Mouse (Mus musculus): ENCODE measurements at regions not wholly inside any gene's neighbourhood (a gene's known extent, or its start where the extent isn't known, plus 50 kb on each side); places are given as distances from the start of the nearest gene placed in this dataset.

- TF ChIP-seq POLR2A (IDR thresholded peaks at IDR 0.05; ENCODE audit: extremely low read depth, insufficient read depth, low read length) (no peak), CTCF (IDR thresholded peaks at IDR 0.05; ENCODE audit: low read depth, low read length) (no peak)
Measured at GRCm38 (mm10) chr2:161212322-161212882, 103.5 kb upstream of the Chd6 start.
